Mouse (Mus musculus) thymus, adult 2 months (tissue): ENCODE measurements around the gene Mef2c. TPM values are rescaled to one million over a fixed set of nuclear protein-coding genes. Genes with fewer than 3 reads are reported as not detected.

Source experiments
- DNase-seq: peaks from one replicate; pipeline ENCODE4 v3.0.0; 2021
- H3K27ac ChIP-seq: fragments of 200-500 bp; 2 replicates; pipeline ENCODE4 v1.5.1; 2012; ENCODE audit warnings: low read length, control low read depth; ENCODE audit not compliant: control insufficient read depth, insufficient read depth
- H3K27me3 ChIP-seq: fragments of 200-500 bp; 2 replicates; pipeline ENCODE4 v1.6.1; 2012; ENCODE audit warnings: mild to moderate bottlenecking, low read length, moderate library complexity, mixed read lengths; ENCODE audit not compliant: control insufficient read depth, insufficient read depth
- H3K36me3 ChIP-seq: fragments of 200-500 bp; 2 replicates; pipeline ENCODE4 v1.6.1; 2012; ENCODE audit warnings: mild to moderate bottlenecking, low read length, moderate library complexity; ENCODE audit not compliant: control insufficient read depth, insufficient read depth
- H3K4me1 ChIP-seq: fragments of 200-500 bp; replicated peaks from 2 replicates; pipeline ENCODE4 v1.6.1; 2012; ENCODE audit warnings: low read length; ENCODE audit not compliant: control insufficient read depth, insufficient read depth
- H3K4me3 ChIP-seq: fragments of 200-500 bp; 2 replicates; pipeline ENCODE4 v1.5.1; 2012; ENCODE audit warnings: mild to moderate bottlenecking, low read length, control low read depth, moderate library complexity; ENCODE audit not compliant: control insufficient read depth, insufficient read depth
- CTCF ChIP-seq: fragments of 200-500 bp; IDR thresholded peaks from 2 replicates; pipeline ENCODE4 v1.5.1; 2012; ENCODE audit warnings: mild to moderate bottlenecking, control low read depth, low read length, moderate library complexity, borderline replicate concordance; ENCODE audit not compliant: control insufficient read depth, poor library complexity, insufficient read depth; ENCODE audit errors: extremely low read depth
- POLR2A ChIP-seq: fragments of 200-500 bp; IDR thresholded peaks from 2 replicates; pipeline ENCODE4 v1.6.1; 2012; ENCODE audit warnings: mild to moderate bottlenecking, low read length, control low read depth, moderate library complexity; ENCODE audit not compliant: control insufficient read depth, poor library complexity, insufficient read depth; ENCODE audit errors: extremely low read depth
- WGBS: fragments of 180-500 bp; shearing (Covaris S2); methylation state at CpG from one replicate; pipeline ENCODE4 v1.1.7; 2018; 5-methylcytosine and 5-hydroxymethylcytosine counted together
- polyA plus RNA-seq: library from polyadenylated mRNA; depleted of rRNA; stranded (reverse); fragments of >200 nt; gene quantifications from 2 replicates; pipeline ENCODE4 v1.2.3, GENCODE M21; 2012

Mef2c gene
- polyA plus RNA-seq, 1 experiment = 7.0 TPM

GRCm38 (mm10) chr13:83573855-83574583 lies 70.2 kb downstream of the Mef2c start:
- no peak for DNase-seq
- peaks cover 5% of the 10 kb centered on the region for H3K4me1 ChIP-seq
- H3K36me3 ChIP-seq = no peaks in the 10 kb centered on the region
- TF ChIP-seq CTCF (no peak), POLR2A (no peak)
- WGBS = 71% methylated on average over 8 of the region's 8 CpGs
- no peaks in the 10 kb centered on the region for H3K27me3 ChIP-seq
- H3K4me3 ChIP-seq = no peak overlapping the region
- no peak overlapping the region for H3K27ac ChIP-seq

GRCm38 (mm10) chr13:83574866-83575265 lies 71.0 kb downstream of the Mef2c start:
- DNase-seq = no peak
- no peak overlapping the region for H3K4me3 ChIP-seq
- WGBS = 23% methylated on average over 8 of the region's 8 CpGs
- TF ChIP-seq CTCF (no peak), POLR2A (no peak)
- no peaks in the 10 kb centered on the region for H3K27me3 ChIP-seq
- H3K4me1 ChIP-seq = peaks cover 5% of the 10 kb centered on the region
- no peak overlapping the region for H3K27ac ChIP-seq
- H3K36me3 ChIP-seq = no peaks in the 10 kb centered on the region

- DNase-seq = no peak
- 98% methylated on average over 3 of the region's 3 CpGs for WGBS
- Histone ChIP-seq H3K27ac (no peak overlapping the region), H3K4me3 (no peak overlapping the region), H3K36me3 (no peaks in the 10 kb centered on the region), H3K4me1 (no peaks in the 10 kb centered on the region), H3K27me3 (no peaks in the 10 kb centered on the region)
- TF ChIP-seq CTCF = no peak
- TF ChIP-seq POLR2A = no peak
These were observed 75.6 kb downstream of the Mef2c start for GRCm38 (mm10) chr13:83579410-83579809.

GRCm38 (mm10) chr13:83580856-83581255 lies 77.0 kb downstream of the Mef2c start:
- Histone ChIP-seq H3K4me3 (no peak overlapping the region), H3K36me3 (no peaks in the 10 kb centered on the region), H3K27ac (no peak overlapping the region), H3K27me3 (no peaks in the 10 kb centered on the region), H3K4me1 (no peaks in the 10 kb centered on the region)
- TF ChIP-seq POLR2A (no peak), CTCF (no peak)
- 88% methylated on average over 5 of the region's 5 CpGs for WGBS
- no peak for DNase-seq

- Histone ChIP-seq H3K27me3 (no peaks in the 10 kb centered on the region), H3K4me3 (no peak overlapping the region), H3K36me3 (no peaks in the 10 kb centered on the region), H3K4me1 (no peaks in the 10 kb centered on the region), H3K27ac (no peak overlapping the region)
- TF ChIP-seq POLR2A (no peak), CTCF (no peak)
- no peak for DNase-seq
- 100% methylated on average over 1 of the region's 1 CpGs for WGBS
These were observed 78.7 kb downstream of the Mef2c start for GRCm38 (mm10) chr13:83582564-83582963.

GRCm38 (mm10) chr13:83583881-83584280 lies 80.0 kb downstream of the Mef2c start:
- H3K36me3 ChIP-seq = no peaks in the 10 kb centered on the region
- 98% methylated on average over 4 of the region's 4 CpGs for WGBS
- no peak overlapping the region for H3K27ac ChIP-seq
- DNase-seq = no peak
- no peaks in the 10 kb centered on the region for H3K27me3 ChIP-seq
- TF ChIP-seq CTCF (no peak), POLR2A (no peak)
- H3K4me3 ChIP-seq = no peak overlapping the region
- no peaks in the 10 kb centered on the region for H3K4me1 ChIP-seq
